Mouse (Mus musculus) G1E (cell line): ENCODE results near the gene Il3.

Source experiments
- CTCF ChIP-seq: IDR thresholded peaks from 2 replicates; pipeline ENCODE4 v1.5.1; 2012; ENCODE audit warnings: low read depth, low read length, inconsistent platforms, mixed read lengths
- GATA1 ChIP-seq: IDR thresholded peaks from 2 replicates; pipeline ENCODE4 v1.6.1; 2012; ENCODE audit warnings: borderline replicate concordance, low read length, inconsistent platforms, mixed read lengths
- POLR2AphosphoS5 ChIP-seq: IDR thresholded peaks from 2 replicates; pipeline ENCODE4 v1.6.1; 2012; ENCODE audit warnings: low read depth, low read length, inconsistent platforms; ENCODE audit not compliant: insufficient replicate concordance
- TAL1 ChIP-seq: conservative IDR thresholded peaks from 2 replicates; pipeline ENCODE4 v1.6.1; 2012; ENCODE audit warnings: low read depth, low read length, inconsistent platforms, mixed read lengths

- TF ChIP-seq CTCF (no peak), GATA1 (no peak), POLR2AphosphoS5 (no peak), TAL1 (no peak)
These were observed 25.1 kb upstream of the Il3 start for GRCm38 (mm10) chr11:54292163-54292562.
